Mouse (Mus musculus) cerebellum, adult 2 months (tissue): ENCODE results near the gene Palmd.

Experiments
- CTCF ChIP-seq: fragments of 200-500 bp; IDR thresholded peaks from 2 replicates; pipeline ENCODE4 v1.5.1; 2011; ENCODE audit warnings: low read depth, mild to moderate bottlenecking, control low read depth, low read length, moderate library complexity, borderline replicate concordance; ENCODE audit not compliant: insufficient read depth
- POLR2A ChIP-seq: fragments of 200-500 bp; IDR thresholded peaks from 2 replicates; pipeline ENCODE4 v1.6.1; 2011; ENCODE audit warnings: low read length, control low read depth, borderline replicate concordance; ENCODE audit not compliant: insufficient read depth

- TF ChIP-seq CTCF (no peak), POLR2A (no peak)
Measured at GRCm38 (mm10) chr3:116961354-116962142, 7.2 kb downstream of the Palmd start.
